Mouse (Mus musculus) intestine, embryonic 16.5 days (tissue): Measurements from ENCODE around the gene Dusp14. TPM values are rescaled to one million over a fixed set of nuclear protein-coding genes. Genes with fewer than 3 reads are reported as not detected.
A peak's percentile ranks its signal among the peaks of the same experiment; 100 is the strongest.

Source experiments
- ATAC-seq: fragments of 200-750 bp; cut with Nextera tagmentation; 2 replicates; pipeline ENCODE4 v1.8.0; 2017; ENCODE audit warnings: moderate TSS enrichment, moderate library complexity
- H3K27ac ChIP-seq: fragments of 300-500 bp; sonication (generic); 2 replicates; pipeline ENCODE4 v1.5.1; 2014; ENCODE audit warnings: mild to moderate bottlenecking, low read length
- H3K27me3 ChIP-seq: fragments of 300-500 bp; sonication (generic); replicated peaks from 2 replicates; pipeline ENCODE4 v1.6.1; 2014; ENCODE audit warnings: low read length, control low read depth, mixed read lengths; ENCODE audit not compliant: control insufficient read depth, insufficient read depth
- H3K36me3 ChIP-seq: fragments of 300-500 bp; sonication (generic); 2 replicates; pipeline ENCODE4 v1.6.1; 2014; ENCODE audit warnings: low read length, control low read depth; ENCODE audit not compliant: control insufficient read depth, insufficient read depth
- H3K4me1 ChIP-seq: fragments of 300-500 bp; sonication (generic); 2 replicates; pipeline ENCODE4 v1.6.1; 2014; ENCODE audit warnings: low read length, control low read depth, mixed read lengths; ENCODE audit not compliant: control insufficient read depth, insufficient read depth
- H3K4me2 ChIP-seq: fragments of 300-500 bp; sonication (generic); 2 replicates; pipeline ENCODE4 v1.6.1; 2014; ENCODE audit warnings: low read depth, low read length, control low read depth
- H3K4me3 ChIP-seq: fragments of 300-500 bp; sonication (generic); 2 replicates; pipeline ENCODE4 v1.5.1; 2014; ENCODE audit warnings: mild to moderate bottlenecking, low read length
- H3K9ac ChIP-seq: fragments of 300-500 bp; sonication (generic); 2 replicates; pipeline ENCODE4 v1.6.1; 2014; ENCODE audit warnings: low read depth, low read length
- H3K9me3 ChIP-seq: fragments of 300-500 bp; sonication (generic); 2 replicates; pipeline ENCODE4 v1.6.1; 2016; ENCODE audit warnings: low read length, control low read depth; ENCODE audit not compliant: control insufficient read depth
- WGBS: fragments of 180-500 bp; shearing (Covaris S2); extraction: QIAGEN DNeasy Blood & Tissue Kit; methylation state at CpG from one replicate; pipeline ENCODE4 v1.1.7; 2014; 5-methylcytosine and 5-hydroxymethylcytosine counted together
- polyA plus RNA-seq: library from polyadenylated mRNA; unstranded; fragments of >200 nt; fragmentation: Nextera tagmentation; extraction: Ambion mirVana; gene quantifications from 2 replicates; pipeline ENCODE4 v1.2.1, GENCODE M21; 2015

The Dusp14 gene
- polyA plus RNA-seq, 1 experiment from 2014 or later = 18.3 TPM

GRCm38 (mm10) chr11:84032559-84032958 lies 36.5 kb downstream of the Dusp14 start:
- no peak overlapping the region for H3K27ac ChIP-seq
- no peak for ATAC-seq
- no peaks in the 10 kb centered on the region for H3K27me3 ChIP-seq
- H3K9ac ChIP-seq = no peak overlapping the region
- 77% methylated on average over 5 of the region's 5 CpGs for WGBS
- no peaks in the 10 kb centered on the region; the same call in none of the 2 replicates for H3K36me3 ChIP-seq
- no peak overlapping the region for H3K4me3 ChIP-seq
- no peaks in the 10 kb centered on the region for H3K9me3 ChIP-seq
- no peaks in the 10 kb centered on the region for H3K4me1 ChIP-seq
- no peak overlapping the region for H3K4me2 ChIP-seq

GRCm38 (mm10) chr11:84031971-84032370 lies 37.1 kb downstream of the Dusp14 start:
- no peak overlapping the region for H3K27ac ChIP-seq
- no peaks in the 10 kb centered on the region; the same call in none of the 2 replicates for H3K36me3 ChIP-seq
- no peaks in the 10 kb centered on the region for H3K9me3 ChIP-seq
- no peak overlapping the region for H3K4me2 ChIP-seq
- no peaks in the 10 kb centered on the region for H3K27me3 ChIP-seq
- no peaks in the 10 kb centered on the region for H3K4me1 ChIP-seq
- WGBS = 53% methylated on average over 9 of the region's 9 CpGs
- no peak overlapping the region for H3K4me3 ChIP-seq
- no peak for ATAC-seq
- H3K9ac ChIP-seq = no peak overlapping the region

GRCm38 (mm10) chr11:84028271-84029028 lies 40.6 kb downstream of the Dusp14 start:
- Histone ChIP-seq H3K36me3 (peaks cover 8% of the 10 kb centered on the region), H3K4me2 (no peak overlapping the region), H3K4me1 (no peaks in the 10 kb centered on the region), H3K9ac (no peak overlapping the region), H3K4me3 (no peak overlapping the region), H3K27me3 (no peaks in the 10 kb centered on the region), H3K27ac (no peak overlapping the region), H3K9me3 (no peaks in the 10 kb centered on the region)
- ATAC-seq = no peak
- WGBS = 71% methylated on average over 9 of the region's 9 CpGs

- WGBS = 79% methylated on average over 5 of the region's 5 CpGs
- Histone ChIP-seq H3K4me1 (no peaks in the 10 kb centered on the region), H3K4me3 (no peak overlapping the region)
Observed at GRCm38 (mm10) chr11:84027231-84027630, 41.8 kb downstream of the Dusp14 start.

GRCm38 (mm10) chr11:84016810-84017508 lies 52.1 kb downstream of the Dusp14 start:
- H3K9me3 ChIP-seq = no peaks in the 10 kb centered on the region
- WGBS = 67% methylated on average over 7 of the region's 7 CpGs
- H3K4me2 ChIP-seq = no peak overlapping the region
- H3K4me1 ChIP-seq = no peaks in the 10 kb centered on the region
- H3K4me3 ChIP-seq = no peak overlapping the region
- no peaks in the 10 kb centered on the region for H3K36me3 ChIP-seq
- H3K27me3 ChIP-seq = no peaks in the 10 kb centered on the region
- no peak overlapping the region for H3K27ac ChIP-seq
- ATAC-seq = peak; percentile 50; the same call in 1 of the 2 replicates
- no peak overlapping the region for H3K9ac ChIP-seq

More at GRCm38 (mm10) chr11:84027231-84027630, 41.8 kb downstream of the Dusp14 start:
- no peaks in the 10 kb centered on the region for H3K27me3 ChIP-seq
- H3K27ac ChIP-seq = no peak overlapping the region
- no peak overlapping the region for H3K9ac ChIP-seq
- ATAC-seq = no peak
- no peaks in the 10 kb centered on the region for H3K9me3 ChIP-seq
- H3K4me2 ChIP-seq = no peak overlapping the region
- peaks cover 8% of the 10 kb centered on the region for H3K36me3 ChIP-seq

GRCm38 (mm10) chr11:84016147-84016809 lies 52.8 kb downstream of the Dusp14 start:
- 53% methylated on average over 6 of the region's 6 CpGs for WGBS
- Histone ChIP-seq H3K27ac (no peak overlapping the region), H3K9me3 (no peaks in the 10 kb centered on the region), H3K4me2 (no peak overlapping the region), H3K4me1 (no peaks in the 10 kb centered on the region), H3K27me3 (no peaks in the 10 kb centered on the region), H3K9ac (no peak overlapping the region), H3K4me3 (no peak overlapping the region), H3K36me3 (no peaks in the 10 kb centered on the region)
- ATAC-seq = peak; percentile 71; the same call in 1 of the 2 replicates

GRCm38 (mm10) chr11:84013105-84013504 lies 56.0 kb downstream of the Dusp14 start:
- H3K9ac ChIP-seq = no peak overlapping the region
- ATAC-seq = no peak
- H3K4me2 ChIP-seq = no peak overlapping the region
- no peaks in the 10 kb centered on the region for H3K4me1 ChIP-seq
- H3K27me3 ChIP-seq = no peaks in the 10 kb centered on the region
- WGBS = 39% methylated on average over 7 of the region's 7 CpGs
- peaks cover 6% of the 10 kb centered on the region; the same call in 1 of the 2 replicates for H3K36me3 ChIP-seq
- H3K4me3 ChIP-seq = no peak overlapping the region
- no peaks in the 10 kb centered on the region for H3K9me3 ChIP-seq
- H3K27ac ChIP-seq = no peak overlapping the region

- 66% methylated on average over 2 of the region's 2 CpGs for WGBS
- ATAC-seq = no peak
Observed at GRCm38 (mm10) chr11:84011576-84011975, 57.5 kb downstream of the Dusp14 start.

GRCm38 (mm10) chr11:84011050-84011449 lies 58.0 kb downstream of the Dusp14 start:
- Histone ChIP-seq H3K9me3 (no peaks in the 10 kb centered on the region), H3K36me3 (peaks cover 6% of the 10 kb centered on the region; the same call in 1 of the 2 replicates), H3K4me1 (no peaks in the 10 kb centered on the region), H3K27me3 (no peaks in the 10 kb centered on the region), H3K4me3 (no peak overlapping the region), H3K4me2 (no peak overlapping the region), H3K9ac (no peak overlapping the region), H3K27ac (no peak overlapping the region)
- 52% methylated on average over 12 of the region's 12 CpGs for WGBS
- ATAC-seq = no peak

More at GRCm38 (mm10) chr11:84011576-84011975, 57.5 kb downstream of the Dusp14 start:
- Histone ChIP-seq H3K27me3 (no peaks in the 10 kb centered on the region), H3K9ac (no peak overlapping the region), H3K36me3 (peaks cover 6% of the 10 kb centered on the region; the same call in 1 of the 2 replicates), H3K4me1 (no peaks in the 10 kb centered on the region), H3K9me3 (no peaks in the 10 kb centered on the region), H3K27ac (no peak overlapping the region), H3K4me2 (no peak overlapping the region), H3K4me3 (no peak overlapping the region)
